Mouse (Mus musculus): ENCODE data around the gene Arhgef12. TPM values are rescaled to one million over a fixed set of nuclear protein-coding genes. Genes with fewer than 3 reads are reported as not detected.
"Not testable (repeated sequence)": the region's sequence is repeated elsewhere in the genome, so short reads cannot be mapped to it uniquely, and the experiment has no call there.

Gene Arhgef12
- polyA plus RNA-seq, 1 experiment: 58.9 TPM

DNA sequence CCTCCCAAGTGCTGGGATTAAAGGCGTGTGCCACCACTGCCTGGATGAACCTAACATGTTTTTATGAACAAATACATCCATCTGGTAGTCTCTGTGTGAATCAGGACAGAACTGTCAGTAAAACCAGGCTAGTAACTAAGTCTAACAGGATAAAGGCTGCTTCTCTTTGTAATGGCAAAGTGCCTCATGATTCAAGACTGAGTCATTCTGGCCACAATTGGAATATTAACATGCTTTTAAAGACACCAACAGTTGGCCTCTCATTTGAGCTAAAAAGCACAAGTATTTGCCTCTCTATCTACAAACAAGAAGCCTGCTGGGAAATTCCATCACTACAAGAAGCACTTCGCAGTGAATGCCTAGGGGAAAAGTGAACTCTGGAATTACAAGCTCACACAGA, 91.7 kb downstream of the Arhgef12 start:
- Histone ChIP-seq H3K4me1 (ENCODE audit: control insufficient read depth, insufficient read depth, insufficient read length, low read length) (no peaks in the 10 kb centered on the region; the same call in 1 of the 2 replicates), H3K27ac (replicated peaks; ENCODE audit: low read depth, low read length) (no peak overlapping the region), H3K4me3 (ENCODE audit: insufficient read depth, low read depth, low read length) (no peak overlapping the region)

DNA sequence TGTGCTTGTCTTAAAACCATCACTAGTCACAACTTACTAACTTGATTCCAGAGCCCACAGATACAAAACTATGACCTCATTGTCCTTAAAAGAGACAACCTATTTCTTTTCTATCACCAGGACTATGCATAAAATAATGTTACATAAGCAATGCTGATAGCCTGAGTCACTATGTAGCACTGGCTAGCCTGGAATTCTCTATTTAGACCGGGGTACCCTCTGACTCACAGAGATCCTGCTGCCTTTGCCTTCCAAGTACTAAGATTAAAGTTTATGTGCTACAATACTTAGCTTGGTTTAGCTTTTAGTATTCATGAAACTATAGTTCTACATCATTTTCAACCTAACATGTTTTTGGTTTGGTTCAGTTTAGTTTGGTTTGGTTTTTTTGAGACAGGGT, 92.2 kb downstream of the Arhgef12 start:
- no peak overlapping the region for H3K27ac ChIP-seq (replicated peaks; ENCODE audit: low read depth, low read length)
- H3K4me3 ChIP-seq (ENCODE audit: insufficient read depth, low read depth, low read length): no peak overlapping the region
- H3K4me1 ChIP-seq (ENCODE audit: control insufficient read depth, insufficient read depth, insufficient read length, low read length): no peaks in the 10 kb centered on the region; the same call in 1 of the 2 replicates

DNA sequence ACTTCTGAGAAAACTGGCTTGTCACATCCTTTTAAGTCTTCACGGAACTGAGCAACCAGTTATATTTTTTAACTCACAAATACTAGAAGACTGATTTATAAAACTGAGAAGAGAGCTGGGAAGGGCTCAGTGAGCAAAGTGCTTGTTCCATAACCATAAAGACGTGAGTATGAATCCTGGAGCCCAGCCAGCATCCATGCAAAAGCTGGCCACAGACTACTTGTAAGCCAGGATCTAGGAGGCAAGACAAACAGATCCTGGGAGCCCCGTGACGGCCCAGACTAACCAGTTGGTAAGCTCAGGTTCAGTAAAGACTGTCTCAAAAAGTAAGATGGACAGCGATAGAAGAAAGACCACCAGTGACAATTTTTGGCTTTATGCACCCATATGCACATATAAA, 94.5 kb downstream of the Arhgef12 start:
- Histone ChIP-seq H3K27ac (replicated peaks; ENCODE audit: low read depth, low read length) (no peak overlapping the region), H3K4me3 (ENCODE audit: insufficient read depth, low read depth, low read length) (no peak overlapping the region), H3K4me1 (ENCODE audit: control insufficient read depth, insufficient read depth, insufficient read length, low read length) (no peaks in the 10 kb centered on the region)

DNA sequence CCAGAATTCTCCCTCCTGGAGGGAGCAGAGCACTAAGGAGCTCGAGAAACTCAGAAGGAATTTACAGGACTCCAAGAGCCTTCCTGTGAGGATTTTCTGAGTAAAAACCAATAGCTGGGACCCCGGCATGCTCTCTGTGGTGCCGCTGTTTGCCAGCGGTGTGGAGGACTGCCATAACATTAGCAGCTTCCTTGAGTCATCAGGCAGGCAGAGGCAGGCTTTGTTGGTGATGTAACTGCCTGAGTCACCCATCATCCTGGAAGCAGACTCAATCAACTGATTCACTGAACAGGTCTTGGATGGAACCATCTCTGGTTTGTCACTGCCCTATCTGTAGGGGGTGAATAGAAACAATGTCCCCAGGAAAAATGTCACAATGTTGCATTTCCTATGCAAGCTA, 96.0 kb downstream of the Arhgef12 start:
- H3K27ac ChIP-seq (replicated peaks; ENCODE audit: low read depth, low read length): no peak overlapping the region
- no peak overlapping the region for H3K4me3 ChIP-seq (ENCODE audit: insufficient read depth, low read depth, low read length)
- H3K4me1 ChIP-seq (ENCODE audit: control insufficient read depth, insufficient read depth, insufficient read length, low read length): no peaks in the 10 kb centered on the region

DNA sequence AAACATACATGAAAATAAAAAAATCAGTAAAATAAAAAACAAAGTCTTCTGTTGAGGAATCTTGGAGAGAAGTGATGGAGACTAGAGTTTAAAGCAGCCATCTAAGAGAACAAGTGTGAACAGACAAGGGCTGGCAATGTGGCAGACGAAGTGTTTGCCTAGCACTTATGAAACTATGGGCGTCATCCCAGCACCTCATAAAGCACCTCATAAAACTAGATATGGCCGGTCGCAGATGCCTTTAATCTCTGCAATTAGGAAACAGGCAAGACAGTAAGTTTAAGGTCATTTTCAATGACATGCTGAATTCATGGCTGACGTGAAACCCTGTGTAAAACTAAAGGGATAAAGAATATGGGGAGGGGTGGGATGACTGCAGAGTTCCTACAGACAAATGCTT, 103.2 kb downstream of the Arhgef12 start:
- Histone ChIP-seq H3K27ac (replicated peaks; ENCODE audit: low read depth, low read length) (no peak overlapping the region), H3K4me3 (ENCODE audit: insufficient read depth, low read depth, low read length) (no peak overlapping the region), H3K4me1 (ENCODE audit: control insufficient read depth, insufficient read depth, insufficient read length, low read length) (no peaks in the 10 kb centered on the region)

DNA sequence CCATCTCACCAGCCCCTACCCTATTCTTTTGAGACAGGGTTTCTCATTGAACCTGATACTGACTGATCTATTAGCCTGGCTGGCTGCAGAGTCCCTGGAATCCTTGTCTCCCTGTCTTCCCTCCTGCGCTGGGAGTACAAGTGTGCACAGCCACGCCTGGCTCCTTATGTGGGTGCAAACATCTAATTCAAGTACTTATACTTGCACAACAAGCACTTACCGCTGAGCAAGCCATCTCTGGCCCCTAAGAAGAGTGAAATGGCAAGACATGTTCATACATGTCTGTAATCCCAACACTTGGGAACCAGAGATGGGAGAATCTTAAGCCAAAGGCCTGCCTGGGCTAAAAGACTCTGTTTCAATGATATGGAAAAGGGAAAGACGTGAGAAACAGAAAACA, 104.0 kb downstream of the Arhgef12 start:
- H3K4me1 ChIP-seq (ENCODE audit: control insufficient read depth, insufficient read depth, insufficient read length, low read length): no peaks in the 10 kb centered on the region
- H3K4me3 ChIP-seq (ENCODE audit: insufficient read depth, low read depth, low read length): no peak overlapping the region
- no peak overlapping the region for H3K27ac ChIP-seq (replicated peaks; ENCODE audit: low read depth, low read length)

DNA sequence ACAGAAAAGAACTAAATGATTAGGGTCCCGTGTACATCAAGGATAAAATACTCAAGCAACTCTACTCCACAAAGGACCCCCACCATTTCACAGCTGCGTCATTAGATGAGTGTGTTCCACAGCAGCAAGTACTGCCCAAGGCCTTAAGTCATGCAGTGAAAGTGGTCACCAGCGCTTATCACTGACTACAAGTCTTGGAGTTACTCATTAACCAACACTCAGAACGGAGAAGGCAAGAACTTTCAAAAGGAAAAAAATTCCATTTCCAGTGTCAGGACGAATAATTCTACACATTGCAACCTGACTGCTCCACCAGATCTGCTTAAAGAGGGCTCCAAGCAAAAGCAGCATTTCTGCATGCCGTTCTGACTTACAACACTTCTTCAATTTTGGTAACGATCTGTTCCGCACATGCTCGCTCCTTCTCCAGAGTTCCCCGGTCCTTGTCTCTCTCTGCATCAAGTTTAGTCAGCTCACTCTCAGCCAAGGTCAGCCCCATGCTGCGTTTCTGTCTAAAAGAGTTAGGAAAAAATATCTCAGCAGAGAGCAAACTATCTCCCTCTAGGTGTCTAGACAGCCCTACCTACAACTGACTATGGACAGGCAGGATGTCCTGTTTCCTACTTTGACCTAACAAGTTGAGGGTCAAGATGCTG, 106.3 kb downstream of the Arhgef12 start:
- no peaks in the 10 kb centered on the region for H3K4me1 ChIP-seq (ENCODE audit: control insufficient read depth, insufficient read depth, insufficient read length, low read length)
- H3K27ac ChIP-seq (replicated peaks; ENCODE audit: low read depth, low read length): no peak overlapping the region
- H3K4me3 ChIP-seq (ENCODE audit: insufficient read depth, low read depth, low read length): no peak overlapping the region

DNA sequence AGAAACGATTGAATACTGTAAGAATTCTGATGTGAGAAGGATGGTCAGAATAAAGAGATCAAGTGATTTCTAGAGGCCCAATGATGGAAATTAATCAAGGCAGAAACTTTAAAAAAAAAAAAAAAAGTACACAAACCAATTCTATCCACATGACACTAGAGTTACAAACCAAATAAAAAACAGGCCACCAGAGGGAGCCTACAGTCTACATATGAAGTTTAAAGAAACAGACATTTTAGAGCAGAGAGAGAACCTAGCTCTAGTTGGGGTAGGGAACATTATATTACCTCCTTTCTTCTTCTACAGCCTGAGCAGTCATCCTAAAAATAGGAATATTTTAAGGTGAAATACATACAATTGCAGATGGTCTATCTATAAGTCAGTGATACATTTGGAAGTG, 107.0 kb downstream of the Arhgef12 start:
- Histone ChIP-seq H3K4me3 (ENCODE audit: insufficient read depth, low read depth, low read length) (no peak overlapping the region), H3K27ac (replicated peaks; ENCODE audit: low read depth, low read length) (no peak overlapping the region), H3K4me1 (ENCODE audit: control insufficient read depth, insufficient read depth, insufficient read length, low read length) (no peaks in the 10 kb centered on the region)

DNA sequence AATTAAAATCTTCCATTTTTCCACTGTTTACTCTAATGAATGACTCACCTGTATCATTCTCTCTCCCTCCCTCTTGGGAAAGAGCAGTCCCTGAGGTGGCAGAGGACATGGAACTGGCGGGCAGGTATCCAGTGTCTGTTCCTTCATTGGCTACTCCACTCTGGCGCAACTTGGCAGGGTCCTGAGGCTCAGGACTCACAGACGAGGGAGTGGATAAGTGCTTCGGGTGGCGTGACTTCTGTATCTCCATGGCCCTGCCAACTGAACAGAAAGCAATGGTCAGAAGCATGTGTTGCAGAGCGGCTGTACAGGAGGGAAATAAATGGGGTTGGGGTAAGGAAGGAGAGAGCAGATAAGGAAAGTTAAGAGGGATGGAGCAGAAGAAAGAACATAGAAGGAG, 109.5 kb downstream of the Arhgef12 start:
- Histone ChIP-seq H3K4me1 (ENCODE audit: control insufficient read depth, insufficient read depth, insufficient read length, low read length) (no peaks in the 10 kb centered on the region), H3K4me3 (ENCODE audit: insufficient read depth, low read depth, low read length) (no peak overlapping the region), H3K27ac (replicated peaks; ENCODE audit: low read depth, low read length) (no peak overlapping the region)

DNA sequence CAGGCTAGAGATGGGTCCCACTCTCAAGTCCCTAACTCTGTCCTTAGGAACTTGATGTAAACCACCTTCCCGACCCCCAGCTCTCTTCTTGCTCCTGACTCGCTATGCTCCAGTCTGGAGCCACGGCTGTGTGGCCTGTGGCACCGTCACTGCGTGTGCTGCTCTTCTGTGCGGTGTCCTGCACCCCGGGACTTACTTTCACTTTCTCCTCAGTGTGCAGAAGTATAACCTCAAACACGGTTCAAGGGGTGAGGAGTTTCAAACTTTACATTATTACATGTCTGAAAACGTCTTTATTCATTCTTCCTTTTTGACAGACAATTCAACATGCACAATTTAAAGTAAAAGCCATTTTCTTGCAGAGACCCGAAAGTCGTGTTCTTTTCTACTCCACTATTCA, 111.7 kb downstream of the Arhgef12 start:
- H3K4me1 ChIP-seq (ENCODE audit: control insufficient read depth, insufficient read depth, insufficient read length, low read length): no peaks in the 10 kb centered on the region
- no peak overlapping the region for H3K4me3 ChIP-seq (ENCODE audit: insufficient read depth, low read depth, low read length)
- no peak overlapping the region for H3K27ac ChIP-seq (replicated peaks; ENCODE audit: low read depth, low read length)

DNA sequence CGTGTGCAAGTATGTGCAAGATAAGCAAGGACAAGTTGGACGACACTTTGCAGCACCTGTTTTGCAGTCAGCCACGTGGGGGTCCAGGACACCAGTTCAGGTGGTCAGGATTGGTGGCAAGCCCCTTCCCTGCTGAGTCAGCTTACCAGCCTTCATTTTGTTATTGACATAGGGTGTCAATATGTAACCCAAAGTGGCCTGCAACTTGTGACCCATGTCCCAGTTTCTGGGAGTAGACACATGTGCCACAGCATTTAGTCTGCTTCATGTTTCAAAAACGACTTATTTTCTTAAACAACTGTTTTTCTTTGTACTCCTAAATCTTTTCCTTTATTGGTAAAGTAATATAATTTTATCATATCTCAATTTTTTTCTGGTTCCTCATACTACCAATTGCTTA, 112.3 kb downstream of the Arhgef12 start:
- no peak overlapping the region for H3K4me3 ChIP-seq (ENCODE audit: insufficient read depth, low read depth, low read length)
- no peak overlapping the region for H3K27ac ChIP-seq (replicated peaks; ENCODE audit: low read depth, low read length)

DNA sequence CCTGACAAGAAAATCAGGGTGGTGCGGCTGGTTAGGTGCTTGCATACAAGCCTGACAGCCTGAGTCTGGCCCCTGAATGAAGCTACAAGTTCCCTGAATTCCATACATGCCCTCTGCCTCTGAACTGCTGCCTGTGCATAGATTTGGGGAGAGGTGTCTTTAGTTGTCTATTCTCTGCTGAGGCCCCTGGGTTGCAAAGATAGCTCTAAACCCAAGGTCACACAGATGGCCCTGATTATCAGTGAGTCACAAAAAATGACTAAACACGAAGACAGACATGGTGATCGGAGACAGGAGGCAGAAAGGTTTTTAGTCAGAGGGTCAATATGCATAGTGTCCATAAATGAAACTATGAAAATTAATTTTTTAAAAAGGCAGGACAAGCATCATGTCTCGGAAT, 113.4 kb downstream of the Arhgef12 start:
- Histone ChIP-seq H3K4me3 (ENCODE audit: insufficient read depth, low read depth, low read length) (no peak overlapping the region), H3K27ac (replicated peaks; ENCODE audit: low read depth, low read length) (no peak overlapping the region), H3K4me1 (ENCODE audit: control insufficient read depth, insufficient read depth, insufficient read length, low read length) (no peaks in the 10 kb centered on the region)

More for the DNA sequence above, 112.3 kb downstream of the Arhgef12 start:
- no peaks in the 10 kb centered on the region for H3K4me1 ChIP-seq (ENCODE audit: control insufficient read depth, insufficient read depth, insufficient read length, low read length)

DNA sequence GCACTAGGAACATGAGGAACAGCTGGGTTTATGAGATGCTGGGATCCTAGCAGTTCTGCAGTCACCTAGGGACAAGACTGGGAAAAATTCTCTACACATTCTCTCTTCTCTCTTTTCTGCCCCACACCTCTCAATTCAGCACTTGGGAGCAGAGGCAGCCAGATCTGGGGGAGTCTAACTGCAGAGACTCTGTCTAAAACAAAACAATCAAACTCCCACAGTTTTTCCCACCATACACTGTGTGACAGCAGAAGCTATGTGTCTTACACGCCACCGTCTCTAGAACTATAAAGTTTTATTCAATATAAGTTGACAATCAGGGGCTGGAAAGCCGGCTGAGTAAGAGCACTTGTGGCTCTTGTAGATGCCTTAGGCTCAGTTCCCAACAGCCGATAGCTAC, 119.1 kb downstream of the Arhgef12 start:
- Histone ChIP-seq H3K27ac (replicated peaks; ENCODE audit: low read depth, low read length) (no peak overlapping the region), H3K4me1 (ENCODE audit: control insufficient read depth, insufficient read depth, insufficient read length, low read length) (no peaks in the 10 kb centered on the region), H3K4me3 (ENCODE audit: insufficient read depth, low read depth, low read length) (no peak overlapping the region)

DNA sequence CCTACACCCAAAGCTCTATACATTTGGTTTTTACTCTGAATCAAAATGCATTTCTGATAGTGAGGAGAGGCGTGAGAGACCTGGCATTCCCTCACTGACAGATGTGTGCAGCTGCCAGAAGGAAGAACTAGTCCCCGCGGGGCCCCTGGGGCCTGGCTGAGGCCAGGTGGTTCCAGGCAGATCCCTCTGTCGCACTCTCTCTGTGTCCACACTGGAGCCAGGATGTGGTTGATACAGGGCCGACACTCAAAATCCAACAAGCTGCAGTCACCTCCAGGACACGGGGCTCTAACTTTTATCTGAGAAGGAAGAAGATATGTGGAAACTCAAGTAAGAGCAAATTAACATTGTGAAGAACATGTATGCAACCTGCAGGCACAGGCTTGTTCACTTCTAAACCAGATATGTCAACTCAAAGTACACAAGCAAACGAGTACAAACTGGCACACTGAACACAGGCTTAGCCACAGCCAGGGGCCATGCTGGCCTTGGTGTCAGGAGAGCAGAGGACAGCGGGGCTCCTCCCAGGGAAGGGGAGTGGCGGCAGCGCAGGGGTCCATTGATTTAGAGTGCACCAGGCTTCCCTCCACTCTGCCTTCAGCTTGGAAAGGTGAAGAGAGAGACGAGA, 138.0 kb downstream of the Arhgef12 start:
- H3K27ac ChIP-seq (replicated peaks; ENCODE audit: low read depth, low read length): no peak overlapping the region
- H3K4me3 ChIP-seq (ENCODE audit: insufficient read depth, low read depth, low read length): no peak overlapping the region
- no peaks in the 10 kb centered on the region for H3K4me1 ChIP-seq (ENCODE audit: control insufficient read depth, insufficient read depth, insufficient read length, low read length)

DNA sequence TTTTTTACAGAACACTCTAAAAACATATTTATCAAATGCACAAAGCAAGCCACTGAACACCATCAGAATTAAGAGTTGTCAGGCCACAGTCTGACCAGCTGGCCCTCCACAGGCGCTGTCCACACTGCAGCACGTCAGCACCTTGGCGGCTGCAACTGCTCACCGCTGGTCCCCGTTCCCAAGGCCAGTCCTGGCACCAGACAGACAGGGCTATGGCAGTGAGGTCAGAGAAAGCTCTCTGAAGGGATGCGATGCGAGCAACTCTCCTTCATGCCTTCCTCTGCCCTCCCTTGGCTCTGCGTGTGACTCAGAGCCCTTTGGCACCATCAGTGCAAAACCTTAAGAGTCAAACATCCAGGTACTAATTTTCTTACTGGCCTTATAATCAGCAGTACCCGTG, 139.3 kb downstream of the Arhgef12 start:
- no peaks in the 10 kb centered on the region for H3K4me1 ChIP-seq (ENCODE audit: control insufficient read depth, insufficient read depth, insufficient read length, low read length)
- no peak overlapping the region for H3K4me3 ChIP-seq (ENCODE audit: insufficient read depth, low read depth, low read length)
- no peak overlapping the region for H3K27ac ChIP-seq (replicated peaks; ENCODE audit: low read depth, low read length)

DNA sequence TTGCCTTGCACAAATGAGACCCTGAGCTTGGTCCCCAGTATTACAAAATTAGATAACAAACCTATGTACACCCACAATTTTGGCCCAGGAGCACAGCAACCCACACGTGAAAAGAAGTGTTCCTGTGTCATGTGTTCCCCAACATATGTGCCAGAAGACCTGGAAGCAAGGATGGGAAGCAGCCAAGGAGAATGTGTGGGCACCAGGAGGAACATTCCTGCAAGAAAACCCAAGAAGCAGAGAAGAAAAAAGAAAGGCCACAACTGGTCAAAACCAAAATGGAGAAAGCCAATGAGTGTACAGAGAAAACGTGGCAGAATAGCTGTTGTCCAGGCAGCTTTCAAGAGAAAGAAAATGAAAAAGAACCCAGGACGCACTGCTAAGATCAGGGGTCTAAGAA, 142.2 kb downstream of the Arhgef12 start:
- H3K4me1 ChIP-seq (ENCODE audit: control insufficient read depth, insufficient read depth, insufficient read length, low read length); H3K27ac ChIP-seq (replicated peaks; ENCODE audit: low read depth, low read length); H3K4me3 ChIP-seq (ENCODE audit: insufficient read depth, low read depth, low read length): not testable (repeated sequence)
